In genomic region chr9:30976339-30977023, GRCm38 (mm10) we compare ENCODE assay signal across 13 mouse cellular contexts. TPM values are rescaled to one million over a fixed set of nuclear protein-coding genes. Genes with fewer than 3 reads are reported as not detected.
DNase-seq lines count a peak whose midpoint lies in the region; ATAC-seq and TF ChIP-seq lines count a peak whose summit lies in the region.
"Had no signal": no experiment of that assay in that cellular context is flagged by ENCODE, and none has a peak within 500 bp of the region (broad histone marks: within the 10 kb centered on the region; RNA-seq: fewer than 3 reads in every experiment).

No protein-coding gene starts in this region.

- no peak for ATAC-seq in liver, postnatal 0 days
- ATAC-seq in embryonic facial prominence, embryonic 15.5 days (ENCODE audit: insufficient number of reproducible peaks, low FRiP score, low TSS enrichment, low read depth) = peak; percentile 89
- ATAC-seq in intestine, embryonic 14.5 days (replicated peaks; ENCODE audit: low FRiP score, low TSS enrichment, low read depth) = peak; percentile 92
- peak; percentile 79 for ATAC-seq in stomach, embryonic 15.5 days (ENCODE audit: insufficient read depth, low FRiP score, low read depth)
- ATAC-seq in midbrain, embryonic 11.5 days (ENCODE audit: low FRiP score) = no peak

- H3K27ac ChIP-seq in liver, postnatal 0 days (ENCODE audit: low read depth) = no peak overlapping the region
- peak overlapping the region; percentile 51 for H3K27ac ChIP-seq in embryonic facial prominence, embryonic 15.5 days (replicated peaks)
- peak overlapping the region; percentile 78 for H3K27ac ChIP-seq in intestine, embryonic 14.5 days (ENCODE audit: low read depth)
- peak overlapping the region; percentile 81 for H3K27ac ChIP-seq in stomach, embryonic 15.5 days
- no peak overlapping the region for H3K27ac ChIP-seq in midbrain, embryonic 11.5 days (ENCODE audit: low read depth, low read length)
- H3K27ac ChIP-seq: liver, embryonic 15.5 days had no signal

- no peak for DNase-seq in liver, postnatal 0 days
- DNase-seq in liver = no peak
- DNase-seq in intestine, embryonic 14.5 days (ENCODE audit: low spot score) = peak; percentile 75
- no peak for DNase-seq in layer of hippocampus, adult 18-20 months (ENCODE audit: low spot score in 2 of 2)
- DNase-seq in kidney, postnatal 14 days = no peak
- DNase-seq in midbrain, embryonic 11.5 days (ENCODE audit: low spot score, missing footprints) = no peak
- DNase-seq: cerebellum, adult 11 months; thymus, postnatal 14 days had no signal

- no peak overlapping the region for H3K9ac ChIP-seq in liver, postnatal 0 days (replicated peaks)
- H3K9ac ChIP-seq in embryonic facial prominence, embryonic 15.5 days = no peak overlapping the region
- no peak overlapping the region for H3K9ac ChIP-seq in intestine, embryonic 14.5 days (ENCODE audit: low read length)
- no peak overlapping the region for H3K9ac ChIP-seq in stomach, embryonic 15.5 days
- H3K9ac ChIP-seq in midbrain, embryonic 11.5 days (ENCODE audit: low read length) = no peak overlapping the region
- H3K9ac ChIP-seq: liver, embryonic 15.5 days had no signal

- no peak for TF ChIP-seq EP300 in liver, postnatal 0 days (IDR thresholded peaks at IDR 0.05; ENCODE audit: low read depth)

- 0 out of 2 replicates have a peak, but pooled peaks have one; percentile 2 for TF ChIP-seq CTCF in liver, postnatal 0 days (IDR thresholded peaks at IDR 0.05; ENCODE audit: low read depth)

- H3K4me1 ChIP-seq in liver, postnatal 0 days (ENCODE audit: insufficient read depth) = no peaks in the 10 kb centered on the region
- H3K4me1 ChIP-seq in embryonic facial prominence, embryonic 15.5 days = peaks cover 12% of the 10 kb centered on the region
- peaks cover 14% of the 10 kb centered on the region for H3K4me1 ChIP-seq in intestine, embryonic 14.5 days (replicated peaks; ENCODE audit: control insufficient read depth, insufficient read depth, low read length)
- peaks cover 12% of the 10 kb centered on the region; the same call in 1 of the 2 replicates for H3K4me1 ChIP-seq in stomach, embryonic 15.5 days
- H3K4me1 ChIP-seq in midbrain, embryonic 11.5 days (ENCODE audit: control insufficient read depth, insufficient read depth, low read length) = no peaks in the 10 kb centered on the region
- H3K4me1 ChIP-seq: liver, embryonic 15.5 days had no signal

- H3K36me3 ChIP-seq in liver, postnatal 0 days (replicated peaks; ENCODE audit: insufficient read depth, low read length) = no peaks in the 10 kb centered on the region
- no peaks in the 10 kb centered on the region for H3K36me3 ChIP-seq in embryonic facial prominence, embryonic 15.5 days
- H3K36me3 ChIP-seq in intestine, embryonic 14.5 days (ENCODE audit: control insufficient read depth, insufficient read depth, low read length) = no peaks in the 10 kb centered on the region
- no peaks in the 10 kb centered on the region for H3K36me3 ChIP-seq in stomach, embryonic 15.5 days
- H3K36me3 ChIP-seq in midbrain, embryonic 11.5 days (ENCODE audit: control insufficient read depth, insufficient read depth, low read length) = no peaks in the 10 kb centered on the region
- H3K36me3 ChIP-seq: G1E; liver, embryonic 15.5 days had no signal

- H3K4me3 ChIP-seq in liver, postnatal 0 days (ENCODE audit: low read depth, low read length) = no peak overlapping the region
- no peak overlapping the region for H3K4me3 ChIP-seq in embryonic facial prominence, embryonic 15.5 days (replicated peaks)
- no peak overlapping the region for H3K4me3 ChIP-seq in intestine, embryonic 14.5 days (ENCODE audit: low read depth, low read length)
- no peak overlapping the region for H3K4me3 ChIP-seq in stomach, embryonic 15.5 days (replicated peaks)
- no peak overlapping the region for H3K4me3 ChIP-seq in midbrain, embryonic 11.5 days (ENCODE audit: low read depth, low read length)
- H3K4me3 ChIP-seq: liver, embryonic 15.5 days had no signal

- no peak overlapping the region for H3K4me2 ChIP-seq in liver, postnatal 0 days (ENCODE audit: low read depth, low read length)
- peak overlapping the region; percentile 8; the same call in 1 of the 2 replicates for H3K4me2 ChIP-seq in embryonic facial prominence, embryonic 15.5 days (replicated peaks)
- peak overlapping the region; percentile 5; the same call in 1 of the 2 replicates for H3K4me2 ChIP-seq in intestine, embryonic 14.5 days (ENCODE audit: low read length)
- no peak overlapping the region for H3K4me2 ChIP-seq in stomach, embryonic 15.5 days
- H3K4me2 ChIP-seq in midbrain, embryonic 11.5 days = no peak overlapping the region
- H3K4me2 ChIP-seq: liver, embryonic 15.5 days had no signal

- H3K9me3 ChIP-seq in liver, postnatal 0 days (ENCODE audit: low read length) = no peaks in the 10 kb centered on the region
- no peaks in the 10 kb centered on the region for H3K9me3 ChIP-seq in embryonic facial prominence, embryonic 15.5 days (replicated peaks)
- H3K9me3 ChIP-seq in intestine, embryonic 14.5 days (ENCODE audit: control insufficient read depth, low read length) = peaks cover 3% of the 10 kb centered on the region; the same call in 1 of the 2 replicates
- no peaks in the 10 kb centered on the region for H3K9me3 ChIP-seq in stomach, embryonic 15.5 days
- no peaks in the 10 kb centered on the region for H3K9me3 ChIP-seq in midbrain, embryonic 11.5 days (ENCODE audit: control insufficient read depth, low read length)
- H3K9me3 ChIP-seq: G1E; liver, embryonic 15.5 days had no signal

- no peaks in the 10 kb centered on the region for H3K27me3 ChIP-seq in liver, postnatal 0 days (ENCODE audit: insufficient read depth, low read length)
- no peaks in the 10 kb centered on the region for H3K27me3 ChIP-seq in embryonic facial prominence, embryonic 15.5 days
- no peaks in the 10 kb centered on the region for H3K27me3 ChIP-seq in intestine, embryonic 14.5 days (replicated peaks; ENCODE audit: control insufficient read depth, insufficient read depth, low read length)
- H3K27me3 ChIP-seq in stomach, embryonic 15.5 days (replicated peaks) = no peaks in the 10 kb centered on the region
- H3K27me3 ChIP-seq in midbrain, embryonic 11.5 days (ENCODE audit: control insufficient read depth, insufficient read depth, low read length) = no peaks in the 10 kb centered on the region
- H3K27me3 ChIP-seq: liver, embryonic 15.5 days had no signal

- WGBS in liver, postnatal 0 days (ENCODE audit: insufficient replicate concordance) = 71% methylated on average over 11 of the region's 11 CpGs
- WGBS in embryonic facial prominence, embryonic 15.5 days = 41% methylated on average over 11 of the region's 11 CpGs
- 42% methylated on average over 11 of the region's 11 CpGs for WGBS in intestine, embryonic 14.5 days
- 53% methylated on average over 11 of the region's 11 CpGs for WGBS in stomach, embryonic 15.5 days
- 71% methylated on average over 11 of the region's 11 CpGs for WGBS in midbrain, embryonic 11.5 days

RNA-seq across cellular contexts. Expression of gene Adamts8, which starts 34.1 kb away (rescaled TPM):
- 0.05 and 0.06 TPM in 2 replicates for polyA plus RNA-seq in liver, postnatal 0 days (2015; fragmentation: Nextera tagmentation; extraction: Ambion mirVana)
- 5.1 and 5.3 TPM in 2 replicates for polyA plus RNA-seq in embryonic facial prominence, embryonic 15.5 days (2015; fragmentation: Nextera tagmentation; extraction: Ambion mirVana)
- polyA plus RNA-seq in intestine, embryonic 14.5 days (2014; fragmentation: Nextera tagmentation; extraction: Ambion mirVana) = 14.6 and 16.3 TPM in 2 replicates
- 9.6 and 10.5 TPM in 2 replicates for polyA plus RNA-seq in stomach, embryonic 15.5 days (2015; fragmentation: Nextera tagmentation; extraction: Ambion mirVana)
- total RNA-seq in layer of hippocampus, adult 18-20 months (2021) = 1 to 10 TPM; 4.2 to 4.6 TPM
- polyA plus RNA-seq in midbrain, embryonic 11.5 days (2014; fragmentation: Nextera tagmentation; extraction: Ambion mirVana) = 0.33 and 0.57 TPM in 2 replicates
- total RNA-seq: G1E; granulocyte monocyte progenitor cell, adult 5-6 weeks had no signal
- polyA plus RNA-seq: G1E had no signal

RNA-seq across cellular contexts. Expression of gene Zbtb44, which starts 54.0 kb away (rescaled TPM):
- polyA plus RNA-seq in liver, postnatal 0 days (2015; fragmentation: Nextera tagmentation; extraction: Ambion mirVana) = 4.9 and 6.7 TPM in 2 replicates
- polyA plus RNA-seq in embryonic facial prominence, embryonic 15.5 days (2015; fragmentation: Nextera tagmentation; extraction: Ambion mirVana) = 7.6 and 8.3 TPM in 2 replicates
- 8.5 and 10.2 TPM in 2 replicates for polyA plus RNA-seq in intestine, embryonic 14.5 days (2014; fragmentation: Nextera tagmentation; extraction: Ambion mirVana)
- polyA plus RNA-seq in stomach, embryonic 15.5 days (2015; fragmentation: Nextera tagmentation; extraction: Ambion mirVana) = 8.9 and 9.8 TPM in 2 replicates
- 10 to 100 TPM; 40.3 to 40.8 TPM for total RNA-seq in layer of hippocampus, adult 18-20 months (2021)
- 4.5 and 5.7 TPM in 2 replicates for polyA plus RNA-seq in midbrain, embryonic 11.5 days (2014; fragmentation: Nextera tagmentation; extraction: Ambion mirVana)

RNA-seq across cellular contexts. Expression of gene Adamts15, which starts 54.2 kb away (rescaled TPM):
- polyA plus RNA-seq in liver, postnatal 0 days (2015; fragmentation: Nextera tagmentation; extraction: Ambion mirVana) = 0.81 and 1.1 TPM in 2 replicates
- 13.5 and 15.1 TPM in 2 replicates for polyA plus RNA-seq in embryonic facial prominence, embryonic 15.5 days (2015; fragmentation: Nextera tagmentation; extraction: Ambion mirVana)
- 7.3 and 7.8 TPM in 2 replicates for polyA plus RNA-seq in intestine, embryonic 14.5 days (2014; fragmentation: Nextera tagmentation; extraction: Ambion mirVana)
- polyA plus RNA-seq in stomach, embryonic 15.5 days (2015; fragmentation: Nextera tagmentation; extraction: Ambion mirVana) = 8.5 and 10.4 TPM in 2 replicates
- 1 to 10 TPM; 3.1 to 4.4 TPM for total RNA-seq in layer of hippocampus, adult 18-20 months (2021)
- polyA plus RNA-seq in midbrain, embryonic 11.5 days (2014; fragmentation: Nextera tagmentation; extraction: Ambion mirVana) = 2.8 and 3.2 TPM in 2 replicates
- total RNA-seq: granulocyte monocyte progenitor cell, adult 5-6 weeks had no signal
- polyA plus RNA-seq: G1E had no signal

Comparison
In these comparisons a context has a peak if more than half of its experiments do, and no peak if none do; other contexts are left out.
1. ATAC-seq: peak in embryonic facial prominence, embryonic 15.5 days (single experiment), intestine, embryonic 14.5 days (single experiment) and stomach, embryonic 15.5 days (single experiment); none in liver, postnatal 0 days (single experiment) and midbrain, embryonic 11.5 days (single experiment).
2. H3K27ac ChIP-seq: peak in embryonic facial prominence, embryonic 15.5 days (single experiment), intestine, embryonic 14.5 days (single experiment) and stomach, embryonic 15.5 days (single experiment); none in liver, postnatal 0 days (single experiment) and midbrain, embryonic 11.5 days (single experiment).
3. H3K4me2 ChIP-seq: peak in embryonic facial prominence, embryonic 15.5 days (single experiment) and intestine, embryonic 14.5 days (single experiment); none in liver, postnatal 0 days (single experiment), stomach, embryonic 15.5 days (single experiment) and midbrain, embryonic 11.5 days (single experiment).